Mouse (Mus musculus): ENCODE results near the gene Prr5l.

DNA sequence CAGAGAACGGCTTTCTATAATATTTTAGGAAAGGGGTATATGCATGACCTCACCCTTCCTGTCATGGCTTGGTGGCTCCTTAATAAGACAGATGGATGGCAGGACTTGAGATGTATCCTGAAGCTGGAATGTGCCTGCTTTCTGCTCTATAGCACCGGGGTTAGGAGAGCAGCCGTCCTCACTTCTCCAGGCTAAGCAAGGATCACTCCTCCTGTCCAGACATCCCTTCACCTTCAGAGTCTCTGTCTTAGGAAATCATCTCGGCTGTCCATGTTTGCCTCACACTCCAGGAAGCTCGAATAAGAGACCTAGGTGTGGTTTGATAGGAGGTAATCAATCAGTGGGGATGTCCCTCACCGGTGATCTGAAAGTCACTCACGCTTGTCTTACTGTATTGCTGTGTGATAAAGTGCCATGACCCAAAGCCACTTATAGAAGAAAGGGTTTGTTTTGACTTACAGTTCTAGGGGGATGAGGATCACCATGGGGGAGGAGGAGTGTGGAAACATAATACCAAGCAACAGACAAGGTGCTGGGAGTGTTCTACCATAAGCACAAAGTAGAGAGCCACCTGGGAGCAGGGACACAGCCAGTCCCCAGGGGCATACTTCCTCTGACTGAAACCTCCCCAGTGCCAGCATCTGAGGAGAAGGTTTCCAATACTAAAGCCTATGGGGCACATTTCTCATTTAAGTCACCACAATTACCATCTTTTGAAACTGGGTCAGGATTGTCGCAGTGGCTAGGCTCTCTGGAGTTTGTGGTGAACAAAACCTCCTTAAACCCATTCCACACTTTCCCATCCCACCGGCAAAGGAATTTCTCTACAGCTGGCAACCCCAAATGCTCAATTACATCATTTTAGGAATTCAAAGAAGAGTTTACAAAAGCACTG is 57.4 kb downstream of the Prr5l start:
- no peak for TF ChIP-seq CTCF (IDR thresholded peaks at IDR 0.05)
- TF ChIP-seq EP300 (IDR thresholded peaks at IDR 0.05) = no peak
